Mouse (Mus musculus) kidney, postnatal 36 days (tissue): ENCODE measurements at regions not wholly inside any gene's neighbourhood (a gene's known extent, or its start where the extent isn't known, plus 50 kb on each side); places are given as distances from the start of the nearest gene placed in this dataset.
A peak's percentile ranks its signal among the peaks of the same experiment; 100 is the strongest.

Experiments
- DNase-seq, 2 experiments: peaks; one replicate each; pipeline ENCODE4 v3.0.0; 2021 to 2022; ENCODE audit warnings: mixed read lengths in 2 of 2

GRCm38 (mm10) chr2:55817273-55817672, 381.5 kb downstream of the Kcnj3 start:
- no peak for DNase-seq

- DNase-seq, result peak in 1 of 2 experiments; percentile 5
Observed at GRCm38 (mm10) chr2:55818220-55818619, 382.4 kb downstream of the Kcnj3 start.

- no peak for DNase-seq
Observed at GRCm38 (mm10) chr2:55822726-55823125, 387.0 kb downstream of the Kcnj3 start.

GRCm38 (mm10) chr2:55841521-55841920, 405.8 kb downstream of the Kcnj3 start:
- DNase-seq, result peak; percentile 7 to 73

GRCm38 (mm10) chr2:55846832-55847382, 411.1 kb downstream of the Kcnj3 start:
- no peak for DNase-seq

GRCm38 (mm10) chr2:55862479-55862878, 426.7 kb downstream of the Kcnj3 start:
- no peak for DNase-seq

GRCm38 (mm10) chr2:55889976-55890375, 454.2 kb downstream of the Kcnj3 start:
- no peak for DNase-seq

- DNase-seq, result no peak
Observed at GRCm38 (mm10) chr2:55892821-55893535, 457.2 kb downstream of the Kcnj3 start.

GRCm38 (mm10) chr2:55920294-55920693, 484.5 kb downstream of the Kcnj3 start:
- no peak for DNase-seq
